Mouse (Mus musculus) embryonic facial prominence, embryonic 13.5 days (tissue): ENCODE measurements at regions not wholly inside any gene's neighbourhood (a gene's known extent, or its start where the extent isn't known, plus 50 kb on each side); places are given as distances from the start of the nearest gene placed in this dataset.
A peak's percentile ranks its signal among the peaks of the same experiment; 100 is the strongest.

Source experiments
- ATAC-seq: fragments of 200-750 bp; cut with Nextera tagmentation; 2 replicates; pipeline ENCODE4 v1.8.0; 2017; ENCODE audit warnings: low read depth; ENCODE audit not compliant: insufficient number of reproducible peaks, insufficient read depth, low FRiP score, low TSS enrichment
- H3K27ac ChIP-seq: fragments of 300-500 bp; sonication (generic); 2 replicates; pipeline ENCODE4 v1.5.1; 2015; ENCODE audit warnings: moderate library complexity, mild to moderate bottlenecking, inconsistent platforms
- H3K27me3 ChIP-seq: fragments of 300-500 bp; sonication (generic); 2 replicates; pipeline ENCODE4 v1.6.1; 2015; ENCODE audit warnings: mild to moderate bottlenecking, inconsistent platforms
- H3K36me3 ChIP-seq: fragments of 300-500 bp; sonication (generic); 2 replicates; pipeline ENCODE4 v1.6.1; 2015; ENCODE audit warnings: mild to moderate bottlenecking, inconsistent platforms
- H3K4me1 ChIP-seq: fragments of 300-500 bp; sonication (generic); 2 replicates; pipeline ENCODE4 v1.6.1; 2015; ENCODE audit warnings: inconsistent platforms
- H3K4me2 ChIP-seq: fragments of 300-500 bp; sonication (generic); 2 replicates; pipeline ENCODE4 v1.6.1; 2015; ENCODE audit warnings: moderate library complexity, mild to moderate bottlenecking, inconsistent platforms
- H3K4me3 ChIP-seq: fragments of 300-500 bp; sonication (generic); 2 replicates; pipeline ENCODE4 v1.5.1; 2015; ENCODE audit warnings: mild to moderate bottlenecking, inconsistent platforms
- H3K9ac ChIP-seq: fragments of 300-500 bp; sonication (generic); 2 replicates; pipeline ENCODE4 v1.6.1; 2015; ENCODE audit warnings: mild to moderate bottlenecking, inconsistent platforms
- H3K9me3 ChIP-seq: fragments of 300-500 bp; sonication (generic); 2 replicates; pipeline ENCODE4 v1.6.1; 2016; ENCODE audit warnings: inconsistent platforms
- WGBS: fragments of 180-500 bp; shearing (Covaris S2); methylation state at CpG from one replicate; pipeline ENCODE4 v1.1.7; 2015; ENCODE audit warnings: mixed read lengths; 5-methylcytosine and 5-hydroxymethylcytosine counted together

DNA sequence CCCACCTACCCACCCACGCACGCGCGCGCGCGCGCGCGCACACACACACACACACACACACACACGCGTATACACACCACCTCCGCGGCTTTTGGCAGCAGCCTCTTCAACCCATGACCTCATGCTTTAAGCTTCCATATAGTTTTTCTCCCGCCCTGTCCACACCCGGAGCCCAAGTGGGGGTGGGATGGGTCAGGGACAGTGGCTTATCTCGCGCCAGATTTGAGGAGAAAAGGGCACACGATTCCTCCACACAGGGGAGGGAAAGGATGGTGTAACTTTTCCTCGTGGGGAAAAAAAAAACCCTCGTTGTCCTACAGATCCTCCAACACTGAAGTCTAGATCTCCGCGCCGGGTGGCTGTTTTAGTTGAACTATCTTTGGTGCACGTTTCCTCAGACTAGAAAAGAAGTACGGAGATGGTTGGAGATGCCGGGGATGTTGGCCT is 128.8 kb upstream of the Ubr2 start:
- Histone ChIP-seq H3K4me2 (peak overlapping the region; percentile 93), H3K9me3 (no peaks in the 10 kb centered on the region), H3K4me1 (peaks cover 27% of the 10 kb centered on the region), H3K36me3 (no peaks in the 10 kb centered on the region), H3K4me3 (peak overlapping the region; percentile 68), H3K27ac (peak overlapping the region; percentile 99), H3K27me3 (no peaks in the 10 kb centered on the region), H3K9ac (peak overlapping the region; percentile 89)
- no peak for ATAC-seq
- 2% methylated on average over 27 of the region's 27 CpGs for WGBS

- H3K36me3 ChIP-seq, result no peaks in the 10 kb centered on the region
- H3K4me3 ChIP-seq, result no peak overlapping the region
- 39% methylated on average over 6 of the region's 6 CpGs for WGBS
- no peak overlapping the region for H3K27ac ChIP-seq
- no peaks in the 10 kb centered on the region for H3K9me3 ChIP-seq
- no peak overlapping the region for H3K9ac ChIP-seq
- H3K4me2 ChIP-seq, result no peak overlapping the region
- no peaks in the 10 kb centered on the region for H3K27me3 ChIP-seq
- ATAC-seq, result no peak
- H3K4me1 ChIP-seq, result peaks cover 17% of the 10 kb centered on the region
These were observed 127.8 kb upstream of the Ubr2 start for GRCm38 (mm10) chr17:47138174-47138573.

DNA sequence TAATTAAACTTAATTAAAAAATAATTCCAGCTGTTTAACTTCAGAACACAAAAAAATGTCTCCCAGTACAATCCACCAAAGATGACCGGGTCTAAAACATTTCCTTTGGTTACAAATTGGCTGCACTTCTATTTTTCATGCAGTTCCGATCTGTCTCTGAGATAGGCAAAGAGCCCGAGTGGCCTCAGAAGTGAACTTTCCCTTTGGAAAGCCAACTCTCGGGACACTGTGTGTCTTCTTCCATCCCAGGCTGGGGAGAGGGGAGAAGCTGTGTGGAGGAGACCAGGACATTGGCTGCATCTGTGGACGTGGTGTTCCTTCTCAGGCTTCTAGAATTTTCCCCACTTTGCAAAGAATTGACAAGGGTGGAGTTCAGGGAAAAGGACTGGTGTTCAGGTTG is 125.0 kb upstream of the Ubr2 start:
- no peak overlapping the region for H3K4me3 ChIP-seq
- no peak overlapping the region for H3K27ac ChIP-seq
- no peak overlapping the region for H3K4me2 ChIP-seq
- 80% methylated on average over 5 of the region's 5 CpGs for WGBS
- no peaks in the 10 kb centered on the region for H3K36me3 ChIP-seq
- no peak overlapping the region for H3K9ac ChIP-seq
- no peak for ATAC-seq
- H3K4me1 ChIP-seq, result peaks cover 12% of the 10 kb centered on the region; the same call in 1 of the 2 replicates
- no peaks in the 10 kb centered on the region for H3K27me3 ChIP-seq
- no peaks in the 10 kb centered on the region for H3K9me3 ChIP-seq

DNA sequence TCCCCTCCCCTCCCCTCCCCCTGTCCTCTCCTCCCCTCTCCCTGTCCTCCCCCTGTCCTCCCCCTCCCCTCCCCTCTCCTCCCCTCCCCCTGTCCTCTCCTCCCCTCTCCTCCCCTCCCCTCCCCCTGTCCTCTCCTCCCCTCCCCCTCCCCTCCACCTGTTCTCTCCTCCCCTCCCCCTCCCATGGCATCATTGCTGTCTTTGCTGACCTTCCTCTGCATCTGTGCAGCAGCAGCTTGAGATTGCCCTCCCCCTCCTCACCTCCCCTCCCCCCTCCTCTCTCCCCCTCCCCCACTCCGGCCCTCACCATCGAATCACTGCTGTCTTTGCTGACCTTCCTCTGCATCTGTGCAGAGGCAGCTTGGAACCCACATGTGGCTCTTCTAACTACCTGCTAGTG is 123.4 kb upstream of the Ubr2 start:
- H3K4me1 ChIP-seq, result peaks cover 7% of the 10 kb centered on the region; the same call in 1 of the 2 replicates
- no peak overlapping the region for H3K4me2 ChIP-seq
- ATAC-seq, result no peak
- no peak overlapping the region for H3K4me3 ChIP-seq
- WGBS, result 63% methylated on average over 2 of the region's 2 CpGs
- H3K27ac ChIP-seq, result no peak overlapping the region
- no peaks in the 10 kb centered on the region for H3K36me3 ChIP-seq
- no peaks in the 10 kb centered on the region for H3K9me3 ChIP-seq
- H3K27me3 ChIP-seq, result no peaks in the 10 kb centered on the region
- no peak overlapping the region for H3K9ac ChIP-seq

DNA sequence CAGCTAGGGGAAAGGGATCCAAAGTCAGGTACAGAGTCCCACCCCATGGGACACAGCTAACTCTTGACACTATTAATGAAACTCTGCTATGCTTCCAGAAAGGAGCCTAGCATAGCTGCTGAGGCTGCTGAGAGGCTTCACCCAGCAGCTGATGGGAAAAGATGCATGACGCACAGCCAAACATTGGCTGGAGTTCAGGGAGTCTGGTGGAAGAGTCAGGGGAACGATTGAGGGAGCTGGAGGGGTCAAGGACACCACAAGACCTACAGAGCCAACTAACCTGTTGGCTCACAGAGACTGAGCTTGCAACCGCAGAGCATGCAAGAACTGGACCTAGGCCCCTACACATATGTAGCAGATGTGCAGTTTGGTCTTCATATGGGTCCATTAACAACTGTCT is 117.2 kb upstream of the Ubr2 start:
- Histone ChIP-seq H3K27me3 (no peaks in the 10 kb centered on the region), H3K4me3 (no peak overlapping the region), H3K9ac (no peak overlapping the region), H3K27ac (no peak overlapping the region), H3K4me1 (no peaks in the 10 kb centered on the region), H3K36me3 (no peaks in the 10 kb centered on the region), H3K4me2 (no peak overlapping the region), H3K9me3 (no peaks in the 10 kb centered on the region)
- 91% methylated on average over 3 of the region's 3 CpGs for WGBS
- no peak for ATAC-seq

DNA sequence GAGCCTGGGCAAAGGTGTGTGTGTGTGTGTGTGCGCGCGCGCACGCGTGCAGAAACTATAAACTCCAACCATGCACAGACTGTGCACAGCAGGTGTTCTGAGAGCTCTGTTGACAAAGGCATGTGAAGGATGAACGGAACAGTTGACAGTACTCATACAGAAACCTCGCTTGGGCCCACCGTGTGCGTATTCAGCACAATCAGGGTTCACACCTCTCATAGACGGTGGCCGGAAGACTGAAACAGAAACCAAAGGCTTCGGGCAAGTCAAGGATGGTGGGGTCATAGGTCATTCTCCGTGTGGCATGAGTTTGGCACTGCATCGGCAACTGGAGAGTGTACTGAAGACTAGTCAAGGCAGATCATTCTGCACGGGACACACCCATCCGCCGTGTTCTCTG is 113.2 kb upstream of the Ubr2 start:
- no peaks in the 10 kb centered on the region for H3K9me3 ChIP-seq
- no peak for ATAC-seq
- H3K27ac ChIP-seq, result no peak overlapping the region
- no peaks in the 10 kb centered on the region for H3K27me3 ChIP-seq
- H3K4me1 ChIP-seq, result no peaks in the 10 kb centered on the region
- no peaks in the 10 kb centered on the region for H3K36me3 ChIP-seq
- H3K4me3 ChIP-seq, result no peak overlapping the region
- H3K9ac ChIP-seq, result no peak overlapping the region
- 87% methylated on average over 18 of the region's 18 CpGs for WGBS
- H3K4me2 ChIP-seq, result no peak overlapping the region

DNA sequence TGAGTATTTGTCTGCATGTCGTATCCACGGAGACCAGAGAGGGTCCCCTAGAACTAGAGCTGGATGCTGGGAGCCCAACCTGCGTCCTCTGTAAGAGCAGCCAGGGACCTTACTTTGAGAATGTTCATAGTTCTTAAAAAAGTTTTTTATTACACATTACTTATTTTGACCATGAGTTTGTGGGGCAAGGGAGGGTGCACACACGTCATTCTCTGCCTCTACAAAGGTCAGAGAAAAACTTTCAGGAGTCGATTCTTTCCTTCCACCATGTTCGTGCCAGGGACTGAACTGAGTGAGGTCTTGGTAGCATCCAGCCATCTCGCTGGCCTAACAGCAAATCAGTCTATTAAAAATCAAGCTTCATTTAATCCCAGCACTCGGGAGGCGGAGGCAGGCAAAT is 111.9 kb upstream of the Ubr2 start:
- WGBS, result 83% methylated on average over 9 of the region's 9 CpGs
- no peak for ATAC-seq
- H3K36me3 ChIP-seq, result no peaks in the 10 kb centered on the region
- H3K4me1 ChIP-seq, result no peaks in the 10 kb centered on the region
- H3K9me3 ChIP-seq, result no peaks in the 10 kb centered on the region
- no peak overlapping the region for H3K9ac ChIP-seq
- no peaks in the 10 kb centered on the region for H3K27me3 ChIP-seq
- H3K4me3 ChIP-seq, result no peak overlapping the region
- no peak overlapping the region for H3K4me2 ChIP-seq
- H3K27ac ChIP-seq, result no peak overlapping the region

DNA sequence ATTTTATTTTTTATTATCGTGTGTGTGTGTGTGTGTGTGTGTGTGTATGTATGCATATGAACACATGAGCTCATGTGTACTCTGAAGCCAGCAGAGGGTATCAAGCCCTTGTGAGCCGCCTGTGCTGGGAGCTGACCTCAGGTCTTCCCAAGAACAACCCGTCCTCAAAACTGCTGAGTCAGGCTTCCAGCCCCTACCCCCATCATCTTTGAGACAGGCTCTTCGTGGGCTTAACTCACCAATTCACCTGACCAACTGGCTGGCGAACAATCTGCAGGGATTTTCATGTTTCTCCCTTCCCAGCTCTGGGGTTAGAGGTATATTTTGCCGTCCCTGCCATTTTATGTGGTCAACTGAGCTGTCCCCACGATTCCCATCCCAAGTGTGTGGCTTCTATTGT is 107.7 kb upstream of the Ubr2 start:
- H3K27ac ChIP-seq, result no peak overlapping the region
- no peak overlapping the region for H3K9ac ChIP-seq
- no peak overlapping the region for H3K4me2 ChIP-seq
- no peaks in the 10 kb centered on the region for H3K4me1 ChIP-seq
- WGBS, result 83% methylated on average over 7 of the region's 7 CpGs
- H3K4me3 ChIP-seq, result no peak overlapping the region
- no peak for ATAC-seq
- no peaks in the 10 kb centered on the region for H3K36me3 ChIP-seq
- H3K27me3 ChIP-seq, result no peaks in the 10 kb centered on the region
- no peaks in the 10 kb centered on the region for H3K9me3 ChIP-seq

DNA sequence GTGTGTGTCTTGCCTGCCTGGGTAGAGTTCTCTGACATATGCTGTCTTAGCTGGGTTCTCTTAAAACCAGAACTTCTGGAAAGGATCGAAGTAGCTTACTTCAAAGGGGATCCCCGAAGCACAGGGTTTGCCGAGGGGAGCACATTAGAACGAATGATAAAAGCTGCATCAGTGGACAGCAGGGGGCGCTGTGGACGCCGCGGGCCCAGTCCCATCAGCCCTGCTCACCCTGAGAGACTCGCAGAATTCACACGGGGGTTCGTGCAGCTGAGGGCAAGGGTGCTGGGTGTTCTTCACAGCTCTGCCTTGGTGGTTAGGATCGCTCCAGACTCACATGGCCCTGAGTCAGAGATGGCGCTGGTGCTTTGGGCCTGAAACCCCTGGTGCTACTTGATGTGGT is 105.4 kb upstream of the Ubr2 start:
- H3K4me2 ChIP-seq, result no peak overlapping the region
- H3K4me3 ChIP-seq, result no peak overlapping the region
- H3K27ac ChIP-seq, result no peak overlapping the region
- H3K36me3 ChIP-seq, result no peaks in the 10 kb centered on the region
- WGBS, result 49% methylated on average over 13 of the region's 13 CpGs
- no peak overlapping the region for H3K9ac ChIP-seq
- no peaks in the 10 kb centered on the region for H3K27me3 ChIP-seq
- ATAC-seq, result no peak
- H3K9me3 ChIP-seq, result no peaks in the 10 kb centered on the region
- no peaks in the 10 kb centered on the region for H3K4me1 ChIP-seq

- Histone ChIP-seq H3K27ac (no peak overlapping the region), H3K9me3 (no peaks in the 10 kb centered on the region), H3K4me1 (no peaks in the 10 kb centered on the region), H3K9ac (no peak overlapping the region), H3K27me3 (no peaks in the 10 kb centered on the region), H3K36me3 (no peaks in the 10 kb centered on the region), H3K4me3 (no peak overlapping the region), H3K4me2 (no peak overlapping the region)
- ATAC-seq, result no peak
- 86% methylated on average over 5 of the region's 5 CpGs for WGBS
These were observed 104.8 kb upstream of the Ubr2 start for GRCm38 (mm10) chr17:47115141-47115540.

- H3K36me3 ChIP-seq, result no peaks in the 10 kb centered on the region
- H3K4me2 ChIP-seq, result no peak overlapping the region
- no peaks in the 10 kb centered on the region for H3K27me3 ChIP-seq
- no peak overlapping the region for H3K27ac ChIP-seq
- no peak for ATAC-seq
- H3K9ac ChIP-seq, result no peak overlapping the region
- no peak overlapping the region for H3K4me3 ChIP-seq
- 85% methylated on average over 7 of the region's 7 CpGs for WGBS
- no peaks in the 10 kb centered on the region for H3K9me3 ChIP-seq
- H3K4me1 ChIP-seq, result no peaks in the 10 kb centered on the region
These were observed 104.4 kb upstream of the Ubr2 start for GRCm38 (mm10) chr17:47114736-47115135.

- H3K27ac ChIP-seq, result no peak overlapping the region
- 87% methylated on average over 16 of the region's 16 CpGs for WGBS
- no peaks in the 10 kb centered on the region for H3K4me1 ChIP-seq
- H3K4me2 ChIP-seq, result no peak overlapping the region
- H3K4me3 ChIP-seq, result no peak overlapping the region
- no peaks in the 10 kb centered on the region for H3K36me3 ChIP-seq
- no peaks in the 10 kb centered on the region for H3K27me3 ChIP-seq
- ATAC-seq, result no peak
- no peak overlapping the region for H3K9ac ChIP-seq
- no peaks in the 10 kb centered on the region for H3K9me3 ChIP-seq
These were observed 102.3 kb upstream of the Ubr2 start for GRCm38 (mm10) chr17:47112556-47113225.
